Mouse (Mus musculus) ES-E14 (cell line): ENCODE results near the gene Cend1.

Experiments
- CHD2 ChIP-seq: IDR thresholded peaks from 2 replicates; pipeline ENCODE4 v1.6.1; 2014; ENCODE audit warnings: mild to moderate bottlenecking, low read depth, low read length, inconsistent platforms
- ZC3H11A ChIP-seq: IDR thresholded peaks from 2 replicates; pipeline ENCODE4 v1.6.1; 2012; ENCODE audit warnings: low read depth, mild to moderate bottlenecking, inconsistent platforms, low read length, borderline replicate concordance
- ZNF384 ChIP-seq: IDR thresholded peaks from 2 replicates; pipeline ENCODE4 v1.6.1; 2012; ENCODE audit warnings: low read depth, low read length, inconsistent platforms

DNA sequence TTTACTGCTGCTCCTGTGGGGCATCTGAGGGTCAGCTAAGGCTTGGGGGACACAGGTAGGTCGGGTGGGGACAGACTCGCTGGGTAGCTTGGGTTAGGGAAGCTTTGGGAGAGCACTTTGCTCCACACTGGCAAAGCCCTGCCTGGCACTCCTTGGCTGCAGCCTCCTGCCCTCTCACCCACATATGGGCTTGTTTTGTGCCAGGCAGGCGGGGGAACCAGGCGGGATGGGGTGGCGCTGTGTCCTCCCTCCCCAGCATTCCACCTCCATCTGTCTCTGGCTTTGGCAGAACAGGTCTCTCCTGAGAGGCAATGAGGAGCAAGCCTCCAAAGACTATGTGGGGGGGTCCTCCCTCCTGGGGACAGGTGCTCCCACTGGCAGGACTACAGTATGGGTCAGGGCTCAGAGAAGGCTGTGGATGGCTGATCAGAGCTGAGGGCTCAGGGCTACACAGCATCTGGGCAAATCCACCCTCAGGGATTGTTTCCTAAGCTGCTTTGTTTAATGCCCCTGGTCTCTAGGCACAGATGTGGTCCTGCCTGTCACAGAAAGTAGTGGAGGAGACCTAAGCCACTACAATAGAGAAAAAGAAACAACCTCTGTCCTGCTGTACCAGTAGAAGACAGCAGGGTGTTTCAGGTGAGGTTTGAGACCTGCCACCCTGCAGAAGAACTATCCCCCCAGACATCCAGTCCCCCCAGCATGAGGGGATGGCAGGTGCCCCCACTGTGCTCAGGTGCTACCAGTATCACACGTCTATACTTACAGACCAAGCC is 3.6 kb upstream of the Cend1 start:
- TF ChIP-seq CHD2 = no peak
- TF ChIP-seq ZC3H11A = no peak
- TF ChIP-seq ZNF384 = no peak
